Mouse (Mus musculus) hindbrain, postnatal 0 days (tissue): Measurements from ENCODE around the gene B3glct. TPM values are rescaled to one million over a fixed set of nuclear protein-coding genes. Genes with fewer than 3 reads are reported as not detected.

Source experiments
- ATAC-seq: fragments of 200-750 bp; cut with Nextera tagmentation; 2 replicates; pipeline ENCODE4 v1.8.0; 2017; ENCODE audit warnings: mild to moderate bottlenecking, moderate TSS enrichment, moderate library complexity
- DNase-seq: peaks from one replicate; pipeline ENCODE4 v3.0.0-alpha.2; 2015; ENCODE audit warnings: low spot score
- H3K27ac ChIP-seq: fragments of 300-500 bp; sonication (generic); 2 replicates; pipeline ENCODE4 v1.5.1; 2014; ENCODE audit warnings: mild to moderate bottlenecking
- H3K27me3 ChIP-seq: fragments of 300-500 bp; sonication (generic); 2 replicates; pipeline ENCODE4 v1.6.1; 2014; ENCODE audit warnings: low read length, mixed read lengths; ENCODE audit not compliant: insufficient read depth
- H3K36me3 ChIP-seq: fragments of 300-500 bp; sonication (generic); 2 replicates; pipeline ENCODE4 v1.6.1; 2014; ENCODE audit warnings: low read length, mixed read lengths; ENCODE audit not compliant: insufficient read depth
- H3K4me1 ChIP-seq: fragments of 300-500 bp; sonication (generic); 2 replicates; pipeline ENCODE4 v1.6.1; 2014; ENCODE audit warnings: antibody characterized with exemption, low read length, mixed read lengths; ENCODE audit not compliant: insufficient read depth
- H3K4me2 ChIP-seq: fragments of 300-500 bp; sonication (generic); 2 replicates; pipeline ENCODE4 v1.6.1; 2014; ENCODE audit warnings: low read depth, mild to moderate bottlenecking, low read length, moderate library complexity, mixed read lengths
- H3K4me3 ChIP-seq: fragments of 300-500 bp; sonication (generic); 2 replicates; pipeline ENCODE4 v1.5.1; 2014; ENCODE audit warnings: low read length
- H3K9ac ChIP-seq: fragments of 300-500 bp; sonication (generic); replicated peaks from 2 replicates; pipeline ENCODE4 v1.6.1; 2014; ENCODE audit warnings: mild to moderate bottlenecking, low read length, moderate library complexity, mixed read lengths
- H3K9me3 ChIP-seq: fragments of 300-500 bp; sonication (generic); 2 replicates; pipeline ENCODE4 v1.6.1; 2016; ENCODE audit warnings: low read length, mixed read lengths
- CTCF ChIP-seq: IDR thresholded peaks from 2 replicates; pipeline ENCODE4 v1.5.1; 2016; ENCODE audit warnings: antibody characterized with exemption, control low read depth, low read depth
- WGBS: fragments of 180-500 bp; shearing (Covaris S2); extraction: QIAGEN DNeasy Blood & Tissue Kit; methylation state at CpG from one replicate; pipeline ENCODE4 v1.1.7; 2014; 5-methylcytosine and 5-hydroxymethylcytosine counted together
- polyA plus RNA-seq: library from polyadenylated mRNA; unstranded; fragments of >200 nt; fragmentation: Nextera tagmentation; extraction: Ambion mirVana; gene quantifications from 2 replicates; pipeline ENCODE4 v1.2.1, GENCODE M21; 2015
- total RNA-seq: library from RNA; depleted of rRNA; stranded (reverse); fragments of >200 nt; gene quantifications from 2 replicates; pipeline ENCODE4 v1.2.3, GENCODE M21; 2014

Gene B3glct
- total and polyA plus RNA-seq, 2 experiments from 2014 or later: 14.4 to 22.4 TPM

DNA sequence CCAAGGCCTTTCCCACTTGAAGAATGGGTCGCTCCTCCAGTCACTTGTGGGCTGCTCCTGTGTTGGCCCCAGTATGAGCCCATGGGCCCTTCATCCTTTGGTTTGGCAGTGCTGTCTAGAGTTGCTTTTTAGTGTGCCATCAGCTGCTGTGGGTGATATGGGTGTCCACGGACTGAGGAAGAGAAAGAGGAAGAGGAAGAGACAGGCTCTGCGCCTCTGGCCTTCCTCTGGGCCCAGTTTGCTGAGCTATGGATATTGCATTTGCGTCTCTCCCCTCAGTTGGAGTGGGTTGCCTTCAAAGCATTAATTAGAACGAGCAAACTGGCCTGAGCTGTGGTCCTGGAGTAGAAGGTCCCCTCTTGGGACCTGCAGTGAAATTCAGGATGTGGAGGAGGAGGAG lies 11.8 kb downstream of the B3glct start:
- 72% methylated on average over 5 of the region's 5 CpGs for WGBS
- Histone ChIP-seq H3K9ac (no peak overlapping the region), H3K9me3 (no peaks in the 10 kb centered on the region), H3K27ac (no peak overlapping the region), H3K4me2 (no peak overlapping the region), H3K4me1 (peaks cover 3% of the 10 kb centered on the region; the same call in 1 of the 2 replicates), H3K27me3 (no peaks in the 10 kb centered on the region), H3K36me3 (no peaks in the 10 kb centered on the region), H3K4me3 (no peak overlapping the region)
- ATAC-seq (no peak), DNase-seq (no peak)
- TF ChIP-seq CTCF: no peak

GRCm38 (mm10) chr5:149692548-149692947 lies 14.5 kb downstream of the B3glct start:
- H3K4me3 ChIP-seq: no peak overlapping the region
- DNase-seq: peak; percentile 43
- TF ChIP-seq CTCF: peak; percentile 36; the same call in 1 of the 2 replicates
- peaks cover 3% of the 10 kb centered on the region; the same call in 1 of the 2 replicates for H3K4me1 ChIP-seq
- WGBS: 77% methylated on average over 11 of the region's 11 CpGs
- H3K9me3 ChIP-seq: no peaks in the 10 kb centered on the region
- no peak overlapping the region for H3K4me2 ChIP-seq
- no peak overlapping the region for H3K9ac ChIP-seq
- no peaks in the 10 kb centered on the region for H3K27me3 ChIP-seq
- no peak for ATAC-seq
- no peak overlapping the region for H3K27ac ChIP-seq
- no peaks in the 10 kb centered on the region for H3K36me3 ChIP-seq

DNA sequence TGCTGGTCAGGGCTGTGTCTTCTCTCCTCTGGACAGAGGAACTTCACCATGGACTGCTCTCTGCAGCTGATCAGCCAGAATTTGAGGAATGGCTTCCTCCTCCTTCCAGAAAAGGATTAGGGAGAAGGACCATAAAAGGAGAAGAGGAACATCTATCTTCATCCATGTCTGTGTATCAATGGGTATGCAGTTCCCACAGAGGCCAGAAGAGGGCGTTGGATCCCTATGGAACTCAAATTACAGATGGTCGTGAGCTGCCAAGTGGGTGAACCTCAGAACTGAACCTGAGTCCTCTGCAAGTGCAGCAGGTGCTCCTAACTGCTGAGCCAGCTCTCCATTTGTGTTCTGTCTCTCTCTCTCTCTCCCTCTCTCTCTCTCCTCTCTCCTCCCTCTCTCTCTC lies 15.2 kb downstream of the B3glct start:
- Histone ChIP-seq H3K4me1 (peaks cover 3% of the 10 kb centered on the region; the same call in 1 of the 2 replicates), H3K27me3 (no peaks in the 10 kb centered on the region), H3K36me3 (no peaks in the 10 kb centered on the region), H3K27ac (no peak overlapping the region), H3K4me3 (no peak overlapping the region), H3K9me3 (no peaks in the 10 kb centered on the region), H3K4me2 (no peak overlapping the region), H3K9ac (no peak overlapping the region)
- TF ChIP-seq CTCF: peak; percentile 41
- 88% methylated on average over 2 of the region's 2 CpGs for WGBS
- no peak for ATAC-seq
- no peak for DNase-seq

DNA sequence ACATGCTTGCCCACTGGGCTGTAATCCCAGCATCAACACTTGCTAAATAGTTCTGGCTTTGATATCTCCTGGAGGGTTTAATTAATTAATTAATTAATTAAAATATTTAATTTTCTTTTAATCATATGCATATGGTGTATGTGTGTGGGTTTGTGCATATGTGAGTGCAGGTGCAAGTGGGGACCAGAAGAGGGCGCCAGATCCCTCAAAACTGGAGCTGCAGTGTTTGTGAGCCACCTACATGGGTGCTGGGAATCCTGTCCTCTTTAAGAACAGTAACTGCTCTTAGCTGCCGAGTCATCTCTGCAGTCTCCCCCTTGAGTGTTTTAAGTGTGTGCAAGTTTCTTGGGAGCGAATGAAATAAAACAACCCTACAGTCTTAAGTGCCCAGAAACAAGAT lies 15.9 kb downstream of the B3glct start:
- no peak overlapping the region for H3K9ac ChIP-seq
- no peak for DNase-seq
- H3K36me3 ChIP-seq: no peaks in the 10 kb centered on the region
- 0 out of 2 replicates have a peak, but pooled peaks have one; percentile 6 for TF ChIP-seq CTCF
- no peak overlapping the region for H3K27ac ChIP-seq
- H3K27me3 ChIP-seq: no peaks in the 10 kb centered on the region
- no peak overlapping the region for H3K4me3 ChIP-seq
- H3K4me2 ChIP-seq: no peak overlapping the region
- WGBS: 78% methylated on average over 3 of the region's 3 CpGs
- ATAC-seq: no peak
- peaks cover 3% of the 10 kb centered on the region; the same call in 1 of the 2 replicates for H3K4me1 ChIP-seq
- H3K9me3 ChIP-seq: no peaks in the 10 kb centered on the region

DNA sequence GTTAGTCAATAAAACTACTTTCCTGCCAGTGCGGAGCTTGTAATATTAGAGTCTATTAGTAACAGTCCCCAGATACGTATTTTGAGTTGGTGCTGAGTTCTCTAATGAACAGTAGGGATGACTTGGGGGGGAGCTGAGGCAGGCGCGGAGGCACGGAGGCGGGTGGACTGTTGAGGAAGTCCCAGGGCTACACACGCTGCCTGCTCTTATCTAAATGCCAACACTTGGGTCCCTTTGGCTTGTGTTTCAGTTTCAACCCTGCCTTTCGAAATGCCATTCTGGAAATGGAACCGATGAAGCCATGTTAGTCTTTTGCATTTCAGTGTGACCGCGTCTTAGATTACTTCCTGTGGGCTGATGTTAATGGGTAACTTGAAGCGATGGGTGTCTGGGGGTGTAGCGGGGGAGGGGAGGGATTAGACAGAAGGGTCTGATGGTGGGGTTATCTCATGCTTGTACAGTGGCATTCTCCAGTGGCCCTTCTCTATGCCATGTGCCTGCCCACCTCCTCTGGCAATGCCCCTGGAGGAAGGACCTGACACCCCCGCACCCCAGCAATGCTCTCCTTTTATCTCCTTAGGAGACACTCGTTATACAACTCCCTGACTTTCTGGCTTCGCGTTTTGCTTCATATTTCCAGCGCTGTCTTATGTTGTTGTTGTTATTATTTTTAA lies 17.2 kb downstream of the B3glct start:
- Histone ChIP-seq H3K27me3 (no peaks in the 10 kb centered on the region), H3K9me3 (no peaks in the 10 kb centered on the region), H3K4me3 (no peak overlapping the region), H3K9ac (no peak overlapping the region), H3K36me3 (no peaks in the 10 kb centered on the region), H3K4me2 (no peak overlapping the region), H3K4me1 (no peaks in the 10 kb centered on the region), H3K27ac (no peak overlapping the region)
- no peak for ATAC-seq
- TF ChIP-seq CTCF: no peak
- DNase-seq: no peak
- WGBS: 84% methylated on average over 18 of the region's 18 CpGs

DNA sequence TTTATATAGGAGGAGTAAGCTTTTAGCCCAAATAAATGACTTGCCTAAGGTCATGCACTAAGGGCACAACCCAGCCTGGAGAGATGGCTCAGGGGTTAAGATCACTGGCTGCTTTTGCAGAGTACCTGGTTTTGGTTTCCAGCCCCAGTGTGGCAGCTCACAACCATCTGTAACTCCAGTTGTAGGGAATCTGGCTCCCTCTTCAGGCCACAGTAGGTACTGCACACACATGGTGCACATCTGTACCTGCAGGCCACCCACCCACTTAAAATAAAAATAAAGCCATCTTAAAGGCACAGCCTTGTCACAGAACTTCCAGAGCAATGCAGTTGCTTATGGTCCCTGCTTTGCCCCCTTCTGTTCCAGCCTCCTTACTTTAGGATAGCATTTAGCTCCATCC lies 24.7 kb downstream of the B3glct start:
- Histone ChIP-seq H3K4me1 (no peaks in the 10 kb centered on the region), H3K9me3 (no peaks in the 10 kb centered on the region), H3K36me3 (no peaks in the 10 kb centered on the region), H3K9ac (no peak overlapping the region), H3K4me3 (no peak overlapping the region), H3K4me2 (no peak overlapping the region), H3K27ac (no peak overlapping the region), H3K27me3 (no peaks in the 10 kb centered on the region)
- ATAC-seq (no peak), DNase-seq (no peak)
- TF ChIP-seq CTCF: peak; percentile 45

GRCm38 (mm10) chr5:149711545-149711944 lies 33.5 kb downstream of the B3glct start:
- Histone ChIP-seq H3K36me3 (no peaks in the 10 kb centered on the region), H3K4me2 (no peak overlapping the region), H3K27ac (no peak overlapping the region), H3K4me3 (no peak overlapping the region), H3K4me1 (no peaks in the 10 kb centered on the region), H3K27me3 (no peaks in the 10 kb centered on the region), H3K9me3 (no peaks in the 10 kb centered on the region), H3K9ac (no peak overlapping the region)
- peak; percentile 51 for TF ChIP-seq CTCF
- WGBS: 94% methylated on average over 4 of the region's 4 CpGs
- no peak for ATAC-seq
- no peak for DNase-seq
